8 mouse cellular contexts compared by ENCODE assay signal in genomic region chr1:86440171-86440886, GRCm38 (mm10). TPM values are rescaled to one million over a fixed set of nuclear protein-coding genes. Genes with fewer than 3 reads are reported as not detected.
DNase-seq lines count a peak whose midpoint lies in the region; ATAC-seq and TF ChIP-seq lines count a peak whose summit lies in the region.

No protein-coding gene starts in this region.

- peak; percentile 95 for DNase-seq in MN1 (ENCODE audit: low spot score)
- DNase-seq in cerebellum, adult 9-10 months, result peak; percentile 96
- DNase-seq in hindbrain, embryonic 10.5 days (ENCODE audit: low spot score), result peak; percentile 95
- DNase-seq in layer of hippocampus, adult 9-11 months, result peak; percentile 93
- peak; percentile 98 for DNase-seq in lung, postnatal 0 days (ENCODE audit: low spot score)
- DNase-seq in ovary, postnatal 10 days (ENCODE audit: low spot score), result peak; percentile 86
- peak; percentile 89 for DNase-seq in thymus, postnatal 0 days (ENCODE audit: low spot score)

- H3K36me3 ChIP-seq in hindbrain, embryonic 10.5 days, result no peaks in the 10 kb centered on the region
- no peaks in the 10 kb centered on the region for H3K36me3 ChIP-seq in lung, postnatal 0 days (ENCODE audit: insufficient read depth, low read length)

- peak overlapping the region; percentile 100 for H3K27ac ChIP-seq in hindbrain, embryonic 10.5 days
- peak overlapping the region; percentile 98 for H3K27ac ChIP-seq in lung, postnatal 0 days (ENCODE audit: low read length)

- H3K9ac ChIP-seq in lung, postnatal 0 days (replicated peaks; ENCODE audit: low read depth), result no peak overlapping the region; the same call in 1 of the 2 replicates

- peaks cover 84% of the 10 kb centered on the region for H3K4me1 ChIP-seq in hindbrain, embryonic 10.5 days (replicated peaks)
- peaks cover 26% of the 10 kb centered on the region for H3K4me1 ChIP-seq in lung, postnatal 0 days (ENCODE audit: insufficient read depth, low read depth, low read length)

- no peaks in the 10 kb centered on the region for H3K9me3 ChIP-seq in hindbrain, embryonic 10.5 days
- no peaks in the 10 kb centered on the region for H3K9me3 ChIP-seq in lung, postnatal 0 days (ENCODE audit: low read length)

- peak overlapping the region; percentile 83 for H3K4me2 ChIP-seq in lung, postnatal 0 days (replicated peaks; ENCODE audit: low read depth, low read length)

- WGBS in hindbrain, embryonic 10.5 days, result 3% methylated on average over 18 of the region's 18 CpGs
- WGBS in lung, postnatal 0 days, result 6% methylated on average over 18 of the region's 18 CpGs

- peak; percentile 98 for TF ChIP-seq CTCF in lung, postnatal 0 days (IDR thresholded peaks at IDR 0.05)

- TF ChIP-seq EP300 in lung, postnatal 0 days (IDR thresholded peaks at IDR 0.05), result no peak

- peak overlapping the region; percentile 60 for H3K4me3 ChIP-seq in hindbrain, embryonic 10.5 days
- peak overlapping the region; percentile 43 for H3K4me3 ChIP-seq in lung, postnatal 0 days (ENCODE audit: low read depth, low read length)

- peak; percentile 43 for ATAC-seq in frontal cortex, adult (ENCODE audit: low TSS enrichment)
- peak; percentile 73 for ATAC-seq in lung, postnatal 0 days

- H3K27me3 ChIP-seq in hindbrain, embryonic 10.5 days (ENCODE audit: insufficient read depth, poor library complexity, severe bottlenecking), result peaks cover 4% of the 10 kb centered on the region; the same call in 1 of the 2 replicates
- no peaks in the 10 kb centered on the region for H3K27me3 ChIP-seq in lung, postnatal 0 days (replicated peaks; ENCODE audit: insufficient read depth, low read length)

RNA-seq across cellular contexts. Expression of gene Tex44, which starts 14.2 kb away (rescaled TPM):
- polyA plus RNA-seq in hindbrain, embryonic 10.5 days (2016; fragmentation: Nextera tagmentation; extraction: Ambion mirVana), result not detected in 2 replicates
- not detected in 2 replicates for polyA plus RNA-seq in lung, postnatal 0 days (2015; fragmentation: Nextera tagmentation; extraction: Ambion mirVana)
- 0.08 TPM in 1 of 2 replicates, not detected in the other for polyA plus RNA-seq in thymus, postnatal 0 days (2015; fragmentation: Nextera tagmentation; extraction: Ambion mirVana)

RNA-seq across cellular contexts. Expression of gene Nmur1, which starts 14.3 kb away (rescaled TPM):
- 0.12 TPM in 1 of 2 replicates, not detected in the other for polyA plus RNA-seq in hindbrain, embryonic 10.5 days (2016; fragmentation: Nextera tagmentation; extraction: Ambion mirVana)
- 1.3 and 2.1 TPM in 2 replicates for polyA plus RNA-seq in lung, postnatal 0 days (2015; fragmentation: Nextera tagmentation; extraction: Ambion mirVana)
- 0.17 TPM in 1 of 2 replicates, not detected in the other for polyA plus RNA-seq in thymus, postnatal 0 days (2015; fragmentation: Nextera tagmentation; extraction: Ambion mirVana)

Comparison
In these comparisons a context has a peak if more than half of its experiments do, and no peak if none do; other contexts are left out.
1. Peak in every context shown above with its lines: DNase-seq, ATAC-seq, H3K4me3 ChIP-seq and H3K27ac ChIP-seq.